Mouse (Mus musculus): ENCODE measurements around the gene Fbrsl1.

Fbrsl1 gene

DNA sequence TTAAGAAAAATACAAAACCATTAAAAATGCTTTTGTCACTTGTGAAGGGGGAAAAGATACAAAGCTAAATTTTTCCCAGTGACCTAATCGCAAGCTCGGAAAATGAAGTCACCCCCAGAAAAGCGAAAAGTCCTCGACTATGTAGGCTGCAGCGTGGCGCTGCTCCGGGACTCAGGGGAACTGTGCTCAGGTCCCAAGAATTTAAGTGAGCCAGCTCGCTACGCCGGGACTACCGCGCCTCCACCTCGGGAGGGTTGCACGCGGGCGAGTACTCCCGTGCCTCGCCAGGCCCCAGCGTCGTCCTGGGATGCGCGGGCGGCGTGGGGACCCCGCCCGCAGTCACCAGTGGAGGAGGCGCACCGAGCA is 85.5 kb downstream of the Fbrsl1 start:
- DNase-seq (ENCODE audit: low read depth, low spot score) = peak; percentile 58

DNA sequence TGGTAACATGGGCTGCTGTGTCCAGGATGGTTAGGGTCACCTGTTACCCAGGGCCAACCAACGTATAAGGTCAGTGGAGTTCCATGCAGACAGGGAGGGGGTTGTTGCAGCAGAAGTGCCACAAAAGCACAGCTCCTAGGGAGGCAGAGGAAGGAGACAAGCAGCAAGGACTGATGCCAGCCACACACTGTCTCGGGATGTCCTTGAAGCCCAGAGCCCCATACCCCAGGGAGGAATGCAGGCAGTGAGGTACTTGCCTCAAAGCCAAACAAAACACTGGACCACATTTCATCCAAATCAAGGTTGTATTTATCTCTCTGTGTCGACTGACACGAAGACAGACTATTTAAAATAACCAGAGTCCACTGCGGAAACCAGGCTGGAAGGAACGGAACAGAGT is 86.8 kb downstream of the Fbrsl1 start:
- no peak for DNase-seq (ENCODE audit: low read depth, low spot score)

DNA sequence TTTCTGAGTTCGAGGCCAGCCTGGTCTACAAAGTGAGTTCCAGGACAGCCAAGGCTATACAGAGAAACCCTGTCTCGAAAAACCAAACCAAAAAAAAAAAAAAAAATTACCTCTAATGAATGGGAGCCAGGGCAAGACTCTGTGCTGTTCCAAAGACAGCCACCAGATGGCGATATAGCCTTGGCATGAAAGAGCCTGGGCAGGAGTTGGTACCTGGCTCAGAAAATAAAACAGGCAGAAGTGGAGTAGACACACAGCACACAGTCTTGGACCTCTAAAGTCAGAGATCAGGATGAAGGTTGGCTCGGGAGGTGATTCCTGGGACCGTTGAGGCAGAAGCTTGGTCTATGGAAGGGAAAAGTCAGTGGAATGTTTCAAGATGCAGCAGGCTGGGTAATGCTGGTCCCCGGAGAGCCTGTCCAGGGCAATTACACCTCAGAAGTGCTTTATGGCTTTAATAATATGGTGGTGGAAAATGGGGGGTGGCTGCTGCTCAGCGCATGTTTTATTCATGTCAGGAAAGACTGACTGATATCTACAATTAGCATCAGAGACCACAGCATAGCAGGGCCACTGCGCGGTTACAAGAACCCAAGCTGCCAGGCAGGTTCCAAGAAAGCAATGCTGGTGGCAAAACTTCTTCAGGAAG is 90.6 kb downstream of the Fbrsl1 start:
- peak; percentile 90 for DNase-seq (ENCODE audit: low read depth, low spot score)

DNA sequence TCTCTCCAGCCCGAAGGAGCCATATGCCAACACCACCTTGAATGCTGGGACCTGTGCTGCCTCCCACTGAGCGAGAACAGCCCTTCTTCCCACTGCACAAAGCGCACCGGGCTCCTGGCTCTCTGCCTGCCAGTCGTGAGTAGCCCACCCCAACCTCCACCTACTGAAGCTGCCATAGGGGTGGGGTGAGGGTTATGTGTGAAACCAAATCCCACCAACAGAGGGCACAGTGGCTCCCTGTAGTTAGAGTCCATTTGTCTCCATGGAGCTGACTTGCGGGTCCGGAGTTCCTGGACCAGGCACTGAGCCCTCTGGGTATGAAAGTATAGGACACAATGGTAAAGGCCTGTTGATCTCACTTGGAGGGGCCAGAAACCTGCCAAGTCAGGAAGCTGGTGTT is 93.6 kb downstream of the Fbrsl1 start:
- DNase-seq (ENCODE audit: low read depth, low spot score) = peak; percentile 56

DNA sequence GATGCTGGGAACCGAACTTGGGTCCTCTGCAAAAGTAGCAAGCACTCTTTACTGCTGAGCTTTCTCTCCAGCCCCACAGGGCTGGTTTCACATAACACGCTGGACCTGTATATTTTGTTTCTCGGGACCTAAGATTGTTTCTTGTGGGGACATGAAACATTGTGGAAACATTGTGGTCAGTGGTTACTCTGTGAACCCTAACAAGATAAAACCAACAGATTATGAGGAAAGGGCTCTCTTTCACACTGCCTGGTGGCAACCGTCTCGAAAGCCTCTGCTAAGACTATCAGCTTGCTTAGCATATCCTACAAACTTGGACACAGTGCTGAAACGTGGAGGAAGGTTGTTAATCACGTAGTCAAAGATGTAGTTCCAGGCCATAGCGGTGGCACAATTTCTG is 101.3 kb downstream of the Fbrsl1 start:
- DNase-seq (ENCODE audit: low read depth, low spot score) = no peak

DNA sequence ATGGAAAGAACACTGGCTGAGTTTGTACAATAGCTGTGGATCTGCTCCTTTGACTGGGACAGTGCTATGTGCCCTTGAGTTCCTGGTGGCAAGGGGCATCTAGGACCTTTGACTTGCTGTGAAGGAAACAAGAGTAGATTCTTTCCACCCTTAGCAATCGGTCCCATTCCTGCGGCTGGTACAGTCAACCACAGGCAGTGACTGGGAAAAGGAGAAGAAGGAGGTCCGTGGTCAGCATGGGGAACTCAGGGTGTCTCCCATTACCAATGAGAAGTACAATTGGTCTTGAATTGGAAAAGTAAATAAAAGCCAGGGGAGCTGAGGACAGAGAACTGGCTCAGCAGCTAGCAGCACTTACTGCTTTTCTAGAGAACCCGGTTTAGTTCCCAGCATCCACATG is 102.8 kb downstream of the Fbrsl1 start:
- DNase-seq (ENCODE audit: low read depth, low spot score) = no peak

DNA sequence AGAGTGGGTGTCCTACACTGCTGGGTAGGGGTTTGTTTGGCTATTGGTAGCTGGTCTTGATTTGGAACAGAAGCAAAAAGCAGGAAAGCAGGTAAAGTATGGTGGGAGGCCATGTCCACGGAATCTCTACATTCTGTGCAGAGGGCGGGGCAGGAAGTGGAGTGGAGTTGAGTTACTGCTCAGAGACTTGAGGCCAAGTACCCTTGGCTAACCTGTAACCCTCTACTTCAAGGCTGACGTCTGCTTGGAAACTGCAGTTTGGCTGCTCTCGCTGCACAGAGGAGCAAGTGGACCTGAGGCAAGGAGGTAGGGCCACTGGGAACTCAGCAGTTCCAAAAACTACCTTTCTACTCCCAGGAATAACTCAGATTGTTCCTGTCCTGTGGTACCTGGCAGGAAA is 103.8 kb downstream of the Fbrsl1 start, which contains the start of gene Lrcol1:
TSS of gene Lrcol1 (plus strand) at position 207 of the 400 bp plus-strand sequence.
- DNase-seq (ENCODE audit: low read depth, low spot score) = no peak

DNA sequence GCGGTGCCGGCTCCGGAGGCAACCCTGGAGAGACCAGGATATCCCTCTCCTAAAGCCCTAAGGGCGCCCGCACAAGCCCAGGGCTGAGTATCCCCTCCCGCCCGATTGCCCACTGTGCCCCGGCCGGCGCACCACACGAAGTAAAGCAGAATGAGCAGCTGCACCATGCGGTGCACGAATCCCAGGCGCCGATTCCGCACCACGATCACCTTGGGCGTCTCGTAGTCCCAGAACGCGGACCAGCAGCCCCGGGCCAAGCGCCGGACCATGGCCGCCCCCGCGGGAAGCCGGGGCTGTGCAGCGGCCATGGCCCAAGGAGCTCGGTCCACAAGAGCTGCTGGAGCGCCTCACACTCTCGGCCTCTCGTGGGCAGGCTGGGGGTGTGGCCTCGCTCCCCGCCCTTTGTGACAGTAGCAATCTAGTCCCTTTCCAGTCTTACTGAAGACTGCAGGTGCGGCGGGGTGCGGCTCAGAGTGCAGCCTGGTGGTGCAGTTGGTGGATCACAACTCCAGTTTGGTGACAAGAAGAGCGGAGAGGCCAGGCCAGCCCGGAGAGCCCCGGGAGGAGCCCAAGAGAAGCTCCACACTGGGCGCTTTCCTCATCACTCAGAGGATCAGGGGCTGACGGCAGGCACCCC is 105.5 kb downstream of the Fbrsl1 start, which contains the start of gene P2rx2:
TSS of gene P2rx2 (minus strand) at position 565 of the 637 bp plus-strand sequence.
- DNase-seq (ENCODE audit: low read depth, low spot score) = peak; percentile 32

DNA sequence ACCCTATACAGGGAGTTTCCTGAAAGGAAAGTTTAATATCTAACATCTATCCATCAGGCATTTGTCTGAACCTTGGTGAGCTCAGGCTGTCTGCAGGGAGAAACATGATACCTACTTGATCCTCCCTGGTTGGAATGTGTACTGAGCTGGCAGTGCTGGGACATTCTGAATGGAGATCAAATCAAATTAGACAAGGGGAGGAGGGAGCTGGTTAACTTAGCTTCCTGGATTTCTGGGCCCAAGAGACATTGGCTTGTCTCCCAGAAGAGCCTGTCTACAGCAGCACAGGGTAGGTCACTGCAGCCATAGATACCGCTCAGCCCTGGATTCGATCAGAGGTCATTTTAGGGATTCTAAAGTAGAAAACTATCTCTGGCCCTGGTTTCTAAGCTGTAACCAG is 109.5 kb downstream of the Fbrsl1 start:
- DNase-seq (ENCODE audit: low read depth, low spot score) = no peak

DNA sequence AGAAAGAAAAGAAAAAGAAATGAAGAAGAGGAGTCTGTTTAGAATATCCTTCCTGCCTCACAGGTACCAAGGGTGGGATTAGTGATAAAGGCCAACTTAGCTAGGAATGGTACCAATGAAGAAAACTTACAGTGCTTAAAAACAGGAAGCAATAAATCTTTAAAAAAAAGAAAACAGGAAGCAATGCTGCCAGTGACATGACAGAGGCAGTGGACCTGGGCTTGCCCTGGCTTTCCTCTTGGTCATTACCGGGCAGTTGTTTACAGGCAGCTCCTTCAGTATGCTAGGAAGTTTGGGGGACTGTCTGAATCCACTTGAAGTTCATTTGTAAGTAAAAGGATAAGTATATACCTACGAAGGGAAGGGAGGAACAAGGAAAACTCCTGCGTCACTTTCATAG is 117.8 kb downstream of the Fbrsl1 start:
- DNase-seq (ENCODE audit: low read depth, low spot score) = no peak

DNA sequence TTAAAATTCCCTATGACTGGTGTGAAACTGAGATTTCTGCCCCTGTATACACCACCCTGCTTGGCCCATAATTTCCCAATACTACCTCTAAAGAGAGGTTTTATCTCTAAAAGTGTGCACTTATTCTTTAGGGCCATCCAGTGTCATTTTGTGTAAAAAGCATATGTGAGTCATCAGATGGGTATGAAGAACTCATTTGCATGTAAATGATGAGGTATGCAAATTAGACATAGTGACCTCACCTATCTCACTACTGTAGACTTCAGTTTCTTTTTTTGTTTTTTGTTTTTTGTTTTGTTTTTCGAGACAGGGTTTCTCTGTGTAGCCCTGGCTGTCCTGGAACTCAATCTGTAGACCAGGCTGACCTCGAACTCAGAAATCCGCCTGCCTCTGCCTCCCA is 135.2 kb downstream of the Fbrsl1 start:
- DNase-seq (ENCODE audit: low read depth, low spot score) = no peak
